Mouse (Mus musculus): ENCODE measurements around the gene Yif1a. TPM values are rescaled to one million over a fixed set of nuclear protein-coding genes. Genes with fewer than 3 reads are reported as not detected.
A peak's percentile ranks its signal among the peaks of the same experiment; 100 is the strongest.

Gene Yif1a
- polyA plus RNA-seq, 1 experiment from 2014 or later = 84.3 TPM

GRCm38 (mm10) chr19:5093481-5094242, 5.3 kb downstream of the Yif1a start:
- Histone ChIP-seq H3K36me3 (peaks cover 42% of the 10 kb centered on the region), H3K4me3 (no peak overlapping the region), H3K27me3 (replicated peaks) (peaks cover 15% of the 10 kb centered on the region; the same call in 1 of the 2 replicates), H3K9me3 (no peaks in the 10 kb centered on the region), H3K27ac (replicated peaks) (no peak overlapping the region), H3K4me1 (peaks cover 59% of the 10 kb centered on the region), H3K9ac (peak overlapping the region; percentile 17; the same call in 1 of the 2 replicates), H3K4me2 (no peak overlapping the region)
- no peak; the same call in 1 of the 2 replicates for ATAC-seq (ENCODE audit: extremely low read depth, insufficient number of reproducible peaks, low FRiP score, low TSS enrichment)
- WGBS = 70% methylated on average over 12 of the region's 12 CpGs

- Histone ChIP-seq H3K4me3 (no peak overlapping the region), H3K27ac (replicated peaks) (no peak overlapping the region), H3K4me1 (peaks cover 60% of the 10 kb centered on the region), H3K4me2 (no peak overlapping the region), H3K27me3 (replicated peaks) (peaks cover 15% of the 10 kb centered on the region; the same call in 1 of the 2 replicates), H3K9ac (peak overlapping the region; percentile 17; the same call in 1 of the 2 replicates), H3K9me3 (no peaks in the 10 kb centered on the region), H3K36me3 (peaks cover 46% of the 10 kb centered on the region)
- 0% methylated on average over 21 of the region's 21 CpGs for WGBS
- peak; percentile 35; the same call in 1 of the 2 replicates for ATAC-seq (ENCODE audit: extremely low read depth, insufficient number of reproducible peaks, low FRiP score, low TSS enrichment)
Observed at GRCm38 (mm10) chr19:5094243-5094632, 5.9 kb downstream of the Yif1a start.

DNA sequence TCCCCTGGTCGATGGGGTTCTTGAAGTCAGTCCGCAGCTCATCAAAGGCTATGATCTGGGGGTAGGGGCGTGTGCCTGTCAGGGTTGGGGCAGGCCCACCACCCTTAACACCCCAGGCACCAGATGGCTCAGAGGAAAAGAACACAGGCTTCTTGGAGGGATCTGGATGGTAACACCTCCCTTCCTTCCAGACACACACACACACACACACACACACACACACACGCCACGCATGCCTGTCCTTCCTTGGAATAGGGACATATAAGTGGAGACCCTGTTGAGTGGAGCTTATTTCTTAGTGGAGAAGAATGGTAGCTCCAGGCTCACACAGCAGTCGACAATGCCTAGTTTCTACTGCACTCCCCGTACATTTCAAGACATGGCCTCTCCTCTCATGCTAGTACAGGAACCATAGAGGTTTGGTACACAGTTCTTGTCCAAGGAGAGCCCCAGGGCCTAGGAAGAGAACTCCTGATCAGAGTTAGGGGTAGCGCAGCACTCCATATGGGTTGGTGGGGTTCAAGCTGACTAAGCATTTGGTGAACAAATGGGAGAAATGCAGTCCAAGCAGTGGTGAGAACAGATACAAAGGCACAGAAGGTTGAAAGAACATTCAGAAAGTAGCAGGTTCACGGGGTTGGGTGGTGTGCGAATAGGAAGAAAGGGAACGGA, 6.5 kb downstream of the Yif1a start:
- Histone ChIP-seq H3K4me3 (no peak overlapping the region), H3K27me3 (replicated peaks) (peaks cover 15% of the 10 kb centered on the region; the same call in 1 of the 2 replicates)
- no peak for ATAC-seq (ENCODE audit: extremely low read depth, insufficient number of reproducible peaks, low FRiP score, low TSS enrichment)

GRCm38 (mm10) chr19:5095887-5096474, 7.6 kb downstream of the Yif1a start:
- H3K9ac ChIP-seq = peak overlapping the region; percentile 34
- no peak for ATAC-seq (ENCODE audit: extremely low read depth, insufficient number of reproducible peaks, low FRiP score, low TSS enrichment)
- H3K36me3 ChIP-seq = peaks cover 48% of the 10 kb centered on the region
- 6% methylated on average over 9 of the region's 9 CpGs for WGBS
- no peak overlapping the region for H3K27ac ChIP-seq (replicated peaks)
- H3K9me3 ChIP-seq = no peaks in the 10 kb centered on the region
- peak overlapping the region; percentile 93; the same call in 1 of the 2 replicates for H3K4me2 ChIP-seq
- peaks cover 15% of the 10 kb centered on the region; the same call in 1 of the 2 replicates for H3K27me3 ChIP-seq (replicated peaks)
- no peak overlapping the region for H3K4me3 ChIP-seq
- peaks cover 65% of the 10 kb centered on the region for H3K4me1 ChIP-seq

More for the DNA sequence above, 6.5 kb downstream of the Yif1a start:
- Histone ChIP-seq H3K27ac (replicated peaks) (no peak overlapping the region), H3K4me1 (peaks cover 56% of the 10 kb centered on the region), H3K9ac (0 out of 2 replicates have a peak overlapping the region, but pooled peaks have one; percentile 28), H3K4me2 (no peak overlapping the region), H3K9me3 (no peaks in the 10 kb centered on the region), H3K36me3 (peaks cover 48% of the 10 kb centered on the region)
- WGBS = 37% methylated on average over 11 of the region's 11 CpGs

GRCm38 (mm10) chr19:5097521-5098362, 9.4 kb downstream of the Yif1a start:
- H3K4me2 ChIP-seq = peak overlapping the region; percentile 93
- peaks cover 48% of the 10 kb centered on the region for H3K36me3 ChIP-seq
- H3K9ac ChIP-seq = peak overlapping the region; percentile 89
- H3K27ac ChIP-seq (replicated peaks) = no peak overlapping the region
- WGBS = 5% methylated on average over 30 of the region's 31 CpGs
- H3K4me3 ChIP-seq = peak overlapping the region; percentile 58
- no peak for ATAC-seq (ENCODE audit: extremely low read depth, insufficient number of reproducible peaks, low FRiP score, low TSS enrichment)
- H3K27me3 ChIP-seq (replicated peaks) = peaks cover 15% of the 10 kb centered on the region; the same call in 1 of the 2 replicates
- H3K4me1 ChIP-seq = peaks cover 68% of the 10 kb centered on the region
- H3K9me3 ChIP-seq = no peaks in the 10 kb centered on the region

- H3K4me3 ChIP-seq = peak within 1 kb of the TSS; percentile 58
- H3K9ac ChIP-seq = peak within 1 kb of the TSS; percentile 89
- ATAC-seq (ENCODE audit: extremely low read depth, insufficient number of reproducible peaks, low FRiP score, low TSS enrichment) = 0 out of 2 replicates have a peak, but pooled peaks have one; percentile 39
- peak within 1 kb of the TSS; percentile 28; the same call in 1 of the 2 replicates for H3K27ac ChIP-seq (replicated peaks)
- peaks cover 15% of the 10 kb centered on the region; the same call in 1 of the 2 replicates for H3K27me3 ChIP-seq (replicated peaks)
- peaks cover 66% of the 10 kb centered on the region for H3K4me1 ChIP-seq
- peaks cover 48% of the 10 kb centered on the region for H3K36me3 ChIP-seq
- H3K9me3 ChIP-seq = no peaks in the 10 kb centered on the region
- peak within 1 kb of the TSS; percentile 93 for H3K4me2 ChIP-seq
- WGBS = 2% methylated on average over 40 of the region's 48 CpGs
Observed at GRCm38 (mm10) chr19:5098363-5099143, 10.2 kb downstream of the Yif1a start, which contains the start of gene Cnih2. Gene Cnih2, minus strand, starts transcription at chr19:5098521.

- no peaks in the 10 kb centered on the region for H3K9me3 ChIP-seq
- H3K27me3 ChIP-seq (replicated peaks) = no peaks in the 10 kb centered on the region
- peaks cover 26% of the 10 kb centered on the region for H3K4me1 ChIP-seq
- H3K4me3 ChIP-seq = peak overlapping the region; percentile 88
- peak overlapping the region; percentile 97 for H3K4me2 ChIP-seq
- WGBS = 9% methylated on average over 9 of the region's 9 CpGs
- H3K27ac ChIP-seq (replicated peaks) = peak overlapping the region; percentile 94
- H3K36me3 ChIP-seq = peaks cover 67% of the 10 kb centered on the region
- ATAC-seq (ENCODE audit: extremely low read depth, insufficient number of reproducible peaks, low FRiP score, low TSS enrichment) = no peak
- peak overlapping the region; percentile 95 for H3K9ac ChIP-seq
Observed at GRCm38 (mm10) chr19:5106074-5106473, 17.7 kb downstream of the Yif1a start.

GRCm38 (mm10) chr19:5106731-5107191, 18.4 kb downstream of the Yif1a start, which contains the start of gene Rab1b:
Gene Rab1b, minus strand, starts transcription at chr19:5107072.
- peak within 1 kb of the TSS; percentile 94 for H3K27ac ChIP-seq (replicated peaks)
- under 1% methylated on average over 46 of the region's 46 CpGs for WGBS
- ATAC-seq (ENCODE audit: extremely low read depth, insufficient number of reproducible peaks, low FRiP score, low TSS enrichment) = peak; percentile 83
- peak within 1 kb of the TSS; percentile 95 for H3K9ac ChIP-seq
- H3K4me1 ChIP-seq = peaks cover 25% of the 10 kb centered on the region
- no peaks in the 10 kb centered on the region for H3K9me3 ChIP-seq
- H3K36me3 ChIP-seq = peaks cover 67% of the 10 kb centered on the region
- H3K4me3 ChIP-seq = peak within 1 kb of the TSS; percentile 88
- peak within 1 kb of the TSS; percentile 97 for H3K4me2 ChIP-seq
- no peaks in the 10 kb centered on the region for H3K27me3 ChIP-seq (replicated peaks)

DNA sequence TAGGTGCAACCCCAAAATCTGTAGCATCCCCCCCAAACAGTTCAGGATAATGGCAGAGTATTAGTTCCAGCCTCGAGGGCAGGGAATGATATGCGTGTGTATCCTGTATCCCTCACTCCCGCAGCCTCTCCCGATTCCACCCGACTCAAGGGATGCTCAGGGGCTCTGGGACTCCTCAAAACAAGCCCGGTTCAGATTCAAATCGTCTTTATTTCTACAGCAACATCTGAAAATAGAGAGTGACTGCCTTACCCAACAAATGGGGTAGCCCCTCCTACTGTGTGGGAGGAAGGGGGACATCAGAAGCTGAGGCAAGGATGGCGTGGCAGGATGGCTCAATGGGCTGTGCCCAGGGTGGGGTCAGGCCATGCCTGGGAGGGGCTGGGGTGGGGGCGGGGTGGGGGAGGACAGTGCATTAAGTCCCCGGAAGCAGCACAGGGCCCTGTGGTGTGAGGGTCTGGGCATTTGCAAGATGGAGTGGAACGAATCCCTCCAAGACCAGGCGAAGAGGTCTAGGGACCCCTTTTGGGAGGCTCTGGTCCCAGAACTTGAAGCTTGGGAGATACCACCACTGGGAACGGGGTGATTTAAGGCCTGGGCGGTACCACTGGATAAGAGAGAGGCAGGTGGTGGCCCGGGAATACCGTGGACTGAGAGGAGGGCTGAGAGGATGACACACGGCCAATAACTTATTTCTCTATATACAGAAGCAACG, 19.4 kb downstream of the Yif1a start:
- Histone ChIP-seq H3K27ac (replicated peaks) (no peak overlapping the region), H3K4me3 (peak overlapping the region; percentile 4; the same call in 1 of the 2 replicates), H3K4me1 (peaks cover 25% of the 10 kb centered on the region), H3K36me3 (peaks cover 67% of the 10 kb centered on the region), H3K9ac (peak overlapping the region; percentile 62; the same call in 1 of the 2 replicates), H3K4me2 (peak overlapping the region; percentile 97), H3K9me3 (no peaks in the 10 kb centered on the region), H3K27me3 (replicated peaks) (no peaks in the 10 kb centered on the region)
- ATAC-seq (ENCODE audit: extremely low read depth, insufficient number of reproducible peaks, low FRiP score, low TSS enrichment) = no peak
- 67% methylated on average over 18 of the region's 18 CpGs for WGBS
